Mouse (Mus musculus) kidney, postnatal 25 days (tissue): ENCODE results near the gene Dhx40.

Experiments
- DNase-seq, 2 experiments: peaks; one replicate each; pipeline ENCODE4 v3.0.0; 2021; ENCODE audit warnings: mixed read lengths in 2 of 2

Gene Dhx40

GRCm38 (mm10) chr11:86807505-86807989 is at the start of gene Dhx40:
TSS of gene Dhx40 (minus strand) at chr11:86807746.
- DNase-seq = peak; percentile 95 to 97

- DNase-seq = no peak
Observed at GRCm38 (mm10) chr11:86855639-86856425, 48.3 kb upstream of the Dhx40 start.

DNA sequence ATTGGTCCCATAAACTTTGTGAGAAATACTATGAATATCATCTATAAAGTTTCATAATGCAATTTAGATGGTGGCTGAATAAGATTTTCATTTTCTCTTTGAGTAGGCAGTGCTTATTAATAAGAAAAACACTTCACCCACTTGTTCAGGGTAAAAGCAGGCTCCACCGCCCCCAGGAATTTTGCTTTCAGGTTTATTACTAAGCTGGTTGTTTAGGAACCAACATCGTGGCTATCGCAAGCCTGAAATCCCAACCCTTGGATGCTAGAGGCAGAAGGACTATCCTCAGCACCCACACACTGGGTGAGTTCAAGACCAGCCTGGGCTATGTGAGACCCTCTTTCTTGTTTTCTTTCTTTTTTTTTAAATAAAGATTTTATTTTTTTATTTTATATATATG is 45.5 kb upstream of the Dhx40 start:
- no peak for DNase-seq

DNA sequence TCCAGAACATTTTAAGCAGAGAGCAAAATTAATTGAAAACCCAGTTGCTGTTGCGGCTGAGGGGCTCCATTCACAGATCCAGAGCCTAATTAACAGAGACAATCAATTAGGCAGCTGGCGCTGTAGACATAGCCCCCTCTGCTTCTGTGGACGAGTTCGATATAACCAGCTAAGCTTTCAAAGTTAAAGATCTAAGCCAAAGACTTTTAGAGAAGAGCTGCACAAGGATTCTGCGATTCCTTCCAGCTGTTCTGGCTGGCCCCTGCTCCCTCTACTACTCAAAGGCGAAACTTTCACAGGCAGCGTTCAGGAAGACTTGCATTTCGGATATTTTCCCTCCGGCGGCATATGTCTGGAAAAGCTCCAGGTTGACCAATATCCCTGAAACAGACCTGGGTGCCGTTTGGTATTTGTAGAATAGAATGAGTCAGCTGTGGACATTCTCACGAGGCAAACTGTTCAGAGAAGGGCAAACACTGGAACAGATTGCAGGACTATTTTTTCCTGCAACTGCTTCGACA is 45.0 kb upstream of the Dhx40 start:
- DNase-seq = peak in 1 of 2 experiments; percentile 18

- no peak for DNase-seq
Observed at GRCm38 (mm10) chr11:86851714-86852533, 44.4 kb upstream of the Dhx40 start.

GRCm38 (mm10) chr11:86851234-86851671 is 43.7 kb upstream of the Dhx40 start:
- DNase-seq = no peak

GRCm38 (mm10) chr11:86843831-86844230 is 36.3 kb upstream of the Dhx40 start:
- DNase-seq = peak; percentile 37 to 58

GRCm38 (mm10) chr11:86841261-86841660 is 33.7 kb upstream of the Dhx40 start:
- no peak for DNase-seq

GRCm38 (mm10) chr11:86840511-86841154 is 33.1 kb upstream of the Dhx40 start:
- peak; percentile 86 to 89 for DNase-seq

- no peak for DNase-seq
Observed at GRCm38 (mm10) chr11:86839716-86840447, 32.3 kb upstream of the Dhx40 start.

DNA sequence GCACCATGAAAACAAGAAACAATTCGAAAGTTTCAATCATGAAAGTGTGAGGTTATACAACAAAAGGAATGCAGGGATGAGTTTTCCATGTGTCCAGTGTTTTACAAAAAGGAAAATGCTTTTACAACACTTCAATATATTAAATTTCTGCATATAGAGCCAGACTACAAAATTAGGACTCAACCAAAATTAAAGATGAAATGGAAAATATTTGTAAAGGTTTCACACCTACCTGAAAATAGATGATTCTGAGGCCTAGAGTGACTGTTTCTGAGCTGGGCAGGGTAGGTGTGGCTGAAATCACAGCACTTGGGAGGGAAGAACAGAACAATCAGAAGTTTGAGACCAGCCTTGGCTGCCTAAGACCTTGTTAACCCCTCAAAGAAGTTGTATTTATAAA is 31.2 kb upstream of the Dhx40 start:
- DNase-seq = no peak

GRCm38 (mm10) chr11:86836366-86836765 is 28.8 kb upstream of the Dhx40 start:
- peak; percentile 88 to 94 for DNase-seq

GRCm38 (mm10) chr11:86834628-86835338 is 27.2 kb upstream of the Dhx40 start:
- no peak for DNase-seq

- DNase-seq = peak; percentile 13 to 62
Observed at GRCm38 (mm10) chr11:86834050-86834449, 26.5 kb upstream of the Dhx40 start.

DNA sequence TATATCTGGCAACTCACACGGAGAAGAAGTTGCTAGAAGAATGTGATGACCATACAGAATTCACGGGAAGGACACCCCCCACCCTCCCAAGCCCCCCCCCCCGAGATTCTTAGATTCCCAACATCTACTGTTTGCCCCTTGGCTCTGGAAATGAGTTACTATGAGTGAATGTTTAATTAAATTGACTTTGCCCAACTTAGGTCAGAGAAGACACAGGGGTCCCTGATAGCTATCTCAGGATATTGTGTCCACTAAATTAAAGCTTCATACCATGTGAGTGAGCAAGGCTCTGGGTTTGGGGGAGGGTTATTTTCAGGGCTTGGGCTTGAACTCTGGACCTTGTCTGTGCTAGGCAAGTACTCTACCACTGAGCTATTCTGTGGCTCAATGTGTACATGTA is 25.6 kb upstream of the Dhx40 start:
- no peak for DNase-seq

GRCm38 (mm10) chr11:86828396-86828795 is 20.9 kb upstream of the Dhx40 start:
- no peak for DNase-seq

DNA sequence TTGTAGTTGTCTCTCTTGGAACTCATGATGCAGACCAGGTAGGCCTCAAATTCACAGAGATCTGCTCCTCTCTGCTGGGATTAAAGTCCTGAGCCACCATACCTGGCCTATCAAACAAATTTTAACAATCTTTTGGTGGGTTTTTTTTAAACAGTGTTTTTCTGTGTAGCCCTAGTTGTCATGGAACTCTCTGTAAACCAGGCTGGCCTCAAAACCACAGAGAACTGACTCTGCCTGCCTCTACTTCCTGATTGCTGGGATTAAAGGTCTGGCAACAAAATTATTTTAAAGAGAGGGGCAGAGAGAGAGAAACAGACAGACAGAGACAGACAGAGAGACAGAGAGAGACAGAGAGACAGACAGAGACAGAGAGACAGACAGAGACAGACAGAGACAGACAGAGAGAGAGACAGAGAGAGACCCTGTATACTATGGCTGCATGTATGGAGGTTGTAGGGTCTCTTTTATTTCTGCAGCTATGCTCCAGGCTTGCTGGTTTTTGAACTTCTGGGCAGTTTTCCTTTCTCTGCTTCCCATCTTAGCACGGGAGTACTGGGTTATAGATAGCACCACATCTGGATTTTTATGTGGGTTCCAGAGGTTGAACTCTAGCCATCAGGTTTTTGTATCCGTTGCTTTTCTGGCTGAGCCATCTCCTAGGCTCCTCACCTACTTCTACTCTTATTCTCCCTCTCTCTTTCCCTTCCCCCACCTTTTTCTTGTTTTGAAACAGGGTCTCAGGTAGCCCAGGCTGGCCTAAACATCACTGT is 20.1 kb upstream of the Dhx40 start:
- DNase-seq = no peak

GRCm38 (mm10) chr11:86824433-86824832 is 16.9 kb upstream of the Dhx40 start:
- DNase-seq = no peak

DNA sequence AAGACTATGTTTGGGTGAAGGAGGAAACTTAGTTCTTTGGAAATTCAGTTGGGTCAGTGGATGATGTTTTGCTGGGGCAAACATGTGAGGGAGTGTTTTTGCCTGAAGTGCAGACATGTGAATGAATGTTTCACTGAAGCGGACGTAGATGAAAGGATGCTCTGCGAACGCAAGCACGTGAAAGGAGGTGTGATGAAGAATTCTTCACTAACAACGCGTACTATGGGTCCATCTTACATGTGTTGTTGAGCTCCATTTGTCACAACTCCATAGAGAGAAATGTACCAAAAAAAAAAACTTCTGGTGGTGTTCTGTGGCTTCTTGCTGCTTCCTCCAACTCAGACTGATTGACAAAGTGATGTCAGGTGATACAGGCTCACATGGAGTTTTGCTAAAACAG is 15.0 kb upstream of the Dhx40 start:
- no peak for DNase-seq

DNA sequence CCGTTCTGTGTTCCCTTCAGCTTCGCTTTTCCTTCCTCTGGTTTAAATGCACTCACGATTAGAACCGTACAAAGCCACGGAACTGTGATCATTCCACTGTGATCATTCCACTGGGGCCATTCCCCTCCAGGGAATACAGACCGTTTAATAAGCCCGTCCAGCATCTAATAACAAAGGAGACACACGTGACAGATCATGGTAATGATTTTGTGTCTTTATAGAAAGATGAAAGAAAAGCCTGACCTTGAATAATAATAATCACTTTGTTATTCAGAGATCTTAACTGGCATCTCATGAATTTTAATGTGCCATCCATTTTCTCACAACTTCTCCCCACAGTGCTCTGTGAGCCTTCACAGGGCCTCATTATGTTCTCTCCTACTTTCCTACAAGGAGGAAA is 12.0 kb upstream of the Dhx40 start:
- no peak for DNase-seq

DNA sequence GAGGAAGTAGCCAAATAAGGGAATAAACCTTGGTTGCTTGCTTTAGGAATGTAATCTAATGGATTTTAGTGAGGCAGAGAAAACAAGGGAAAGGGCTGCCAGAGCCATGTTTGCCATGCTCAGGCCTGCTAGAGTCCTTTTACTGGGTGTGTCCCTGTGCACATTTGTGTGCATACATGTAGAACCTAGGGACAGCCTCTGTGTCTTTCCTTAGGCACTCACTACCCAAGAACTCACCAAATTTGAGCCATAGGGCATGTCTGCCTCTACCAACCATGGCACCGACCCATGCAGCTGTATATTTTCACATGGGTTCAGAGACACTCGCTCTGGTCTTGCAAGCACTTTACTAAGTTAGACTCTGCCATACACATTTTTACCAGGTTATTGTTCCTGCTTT is 11.4 kb upstream of the Dhx40 start:
- no peak for DNase-seq
